Mouse (Mus musculus) stomach, embryonic 15.5 days (tissue): ENCODE results near the gene Tex14. TPM values are rescaled to one million over a fixed set of nuclear protein-coding genes. Genes with fewer than 3 reads are reported as not detected.
"Not testable (repeated sequence)": the region's sequence is repeated elsewhere in the genome, so short reads cannot be mapped to it uniquely, and the experiment has no call there.

ENCODE experiments used
- ATAC-seq: fragments of 200-750 bp; cut with Nextera tagmentation; 2 replicates; pipeline ENCODE4 v1.8.0; 2017; ENCODE audit warnings: low read depth, moderate number of reproducible peaks, moderate TSS enrichment; ENCODE audit not compliant: insufficient read depth, low FRiP score
- H3K27ac ChIP-seq: fragments of 300-500 bp; sonication (generic); 2 replicates; pipeline ENCODE4 v1.5.1; 2015; ENCODE audit warnings: mild to moderate bottlenecking, inconsistent platforms
- H3K27me3 ChIP-seq: fragments of 300-500 bp; sonication (generic); replicated peaks from 2 replicates; pipeline ENCODE4 v1.6.1; 2015; ENCODE audit warnings: inconsistent platforms
- H3K36me3 ChIP-seq: fragments of 300-500 bp; sonication (generic); 2 replicates; pipeline ENCODE4 v1.6.1; 2015; ENCODE audit warnings: inconsistent platforms
- H3K4me1 ChIP-seq: fragments of 300-500 bp; sonication (generic); 2 replicates; pipeline ENCODE4 v1.6.1; 2015; ENCODE audit warnings: inconsistent platforms
- H3K4me2 ChIP-seq: fragments of 300-500 bp; sonication (generic); 2 replicates; pipeline ENCODE4 v1.6.1; 2015; ENCODE audit warnings: mild to moderate bottlenecking, inconsistent platforms
- H3K4me3 ChIP-seq: fragments of 300-500 bp; sonication (generic); replicated peaks from 2 replicates; pipeline ENCODE4 v1.5.1; 2015; ENCODE audit warnings: inconsistent platforms
- H3K9ac ChIP-seq: fragments of 300-500 bp; sonication (generic); 2 replicates; pipeline ENCODE4 v1.6.1; 2015; ENCODE audit warnings: inconsistent platforms
- H3K9me3 ChIP-seq: fragments of 300-500 bp; sonication (generic); 2 replicates; pipeline ENCODE4 v1.6.1; 2016; ENCODE audit warnings: inconsistent platforms
- WGBS: fragments of 180-500 bp; shearing (Covaris S2); methylation state at CpG from one replicate; pipeline ENCODE4 v1.1.7; 2015; 5-methylcytosine and 5-hydroxymethylcytosine counted together
- polyA plus RNA-seq: library from polyadenylated mRNA; unstranded; fragments of >200 nt; fragmentation: Nextera tagmentation; extraction: Ambion mirVana; gene quantifications from 2 replicates; pipeline ENCODE4 v1.2.1, GENCODE M21; 2015

Gene Tex14
- polyA plus RNA-seq, 1 experiment from 2014 or later: 0.59 TPM

- H3K27me3 ChIP-seq: no peaks in the 10 kb centered on the region
- H3K36me3 ChIP-seq: no peaks in the 10 kb centered on the region
- 75% methylated on average over 9 of the region's 9 CpGs for WGBS
- H3K27ac ChIP-seq: no peak overlapping the region
- H3K4me2 ChIP-seq: no peak overlapping the region
- no peak overlapping the region for H3K4me3 ChIP-seq
- peaks cover 12% of the 10 kb centered on the region; the same call in 1 of the 2 replicates for H3K4me1 ChIP-seq
- no peaks in the 10 kb centered on the region for H3K9me3 ChIP-seq
- no peak overlapping the region for H3K9ac ChIP-seq
- no peak for ATAC-seq
Observed at GRCm38 (mm10) chr11:87468706-87469315, 63.9 kb downstream of the Tex14 start.

DNA sequence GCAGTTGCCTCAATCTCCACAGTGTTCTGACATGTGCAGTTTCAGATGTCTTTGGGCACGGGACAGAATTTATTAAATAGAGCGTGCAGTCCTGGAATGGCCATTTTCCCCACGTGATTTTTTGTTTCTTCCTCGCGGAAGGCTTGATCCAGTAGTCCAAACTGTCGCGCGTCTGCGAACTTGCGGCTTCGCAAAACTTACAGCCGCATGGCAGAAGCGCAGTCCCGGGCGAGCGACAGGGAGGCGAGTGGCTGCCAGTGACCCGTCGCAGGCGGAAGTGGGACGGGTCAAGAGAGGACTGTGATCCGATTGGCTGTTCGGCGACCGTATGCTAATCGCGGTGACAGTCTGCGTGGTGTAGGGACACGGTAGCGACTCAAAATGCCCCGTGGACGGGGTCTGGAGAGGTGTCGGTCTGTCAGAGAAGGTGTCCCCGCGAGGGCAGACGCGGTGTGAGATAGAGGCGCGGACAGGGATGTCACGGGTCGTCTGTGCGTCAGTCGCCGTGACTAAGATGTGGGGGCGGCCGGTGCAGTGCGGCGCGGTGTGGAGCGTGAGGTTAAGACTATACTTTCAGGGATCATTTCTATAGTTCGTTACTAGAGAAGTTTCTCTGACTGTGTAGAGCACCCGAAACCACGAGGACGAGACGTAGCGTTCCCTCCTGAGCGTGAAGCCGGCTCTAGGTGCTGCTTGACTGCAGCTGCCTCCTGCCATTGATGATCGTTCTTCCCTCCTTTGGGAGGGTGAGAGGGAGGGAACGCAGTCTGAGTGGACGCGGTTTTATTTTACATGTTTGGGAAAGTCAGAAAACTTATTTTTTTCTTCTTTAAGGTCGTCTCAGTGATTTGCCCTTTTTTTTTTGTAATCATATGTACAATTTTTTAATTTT, 66.2 kb downstream of the Tex14 start:
- not testable (repeated sequence) for H3K27ac ChIP-seq, H3K9me3 ChIP-seq, H3K27me3 ChIP-seq, H3K36me3 ChIP-seq, H3K9ac ChIP-seq
- H3K4me3 ChIP-seq: peak overlapping the region; percentile 35
- ATAC-seq: peak; percentile 98
- peaks cover 12% of the 10 kb centered on the region; the same call in 1 of the 2 replicates for H3K4me1 ChIP-seq
- WGBS: under 1% methylated on average over 26 of the region's 63 CpGs
- H3K4me2 ChIP-seq: peak overlapping the region; percentile 64

- WGBS: 13% methylated on average over 2 of the region's 3 CpGs
- H3K36me3 ChIP-seq, H3K9me3 ChIP-seq, H3K4me2 ChIP-seq, H3K27ac ChIP-seq, H3K4me3 ChIP-seq, H3K9ac ChIP-seq, H3K27me3 ChIP-seq: not testable (repeated sequence)
- peaks cover 12% of the 10 kb centered on the region; the same call in 1 of the 2 replicates for H3K4me1 ChIP-seq
- peak; percentile 11; the same call in 1 of the 2 replicates for ATAC-seq
Observed at GRCm38 (mm10) chr11:87471699-87471997, 66.8 kb downstream of the Tex14 start.

DNA sequence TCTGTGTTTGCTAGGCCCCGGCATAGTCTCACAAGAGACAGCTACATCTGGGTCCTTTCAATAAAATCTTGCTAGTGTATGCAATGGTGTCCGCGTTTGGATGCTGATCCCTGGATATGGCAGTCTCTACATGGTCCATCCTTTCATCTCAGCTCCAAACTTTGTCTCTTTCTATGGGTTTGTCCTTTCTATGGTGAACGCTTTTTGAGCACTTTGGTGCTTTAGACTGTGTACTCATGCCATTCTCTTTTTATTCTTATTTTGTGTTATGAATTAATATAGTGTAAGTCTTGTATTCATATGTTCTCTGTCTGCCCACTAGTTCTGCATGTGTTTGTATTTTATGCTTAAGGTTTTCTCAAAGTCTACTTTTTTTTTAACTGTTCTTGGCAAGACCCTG, 67.2 kb downstream of the Tex14 start:
- H3K4me1 ChIP-seq: peaks cover 12% of the 10 kb centered on the region; the same call in 1 of the 2 replicates
- H3K9ac ChIP-seq, H3K36me3 ChIP-seq, H3K4me3 ChIP-seq, H3K27ac ChIP-seq, H3K27me3 ChIP-seq, H3K9me3 ChIP-seq, ATAC-seq, H3K4me2 ChIP-seq: not testable (repeated sequence)
- 20% methylated on average over 4 of the region's 4 CpGs for WGBS

GRCm38 (mm10) chr11:87479172-87479571, 74.3 kb downstream of the Tex14 start:
- not testable (repeated sequence) for H3K9ac ChIP-seq
- 80% methylated on average over 2 of the region's 2 CpGs for WGBS

GRCm38 (mm10) chr11:87483796-87484326, 79.0 kb downstream of the Tex14 start:
- H3K36me3 ChIP-seq: no peaks in the 10 kb centered on the region
- H3K4me2 ChIP-seq: no peak overlapping the region
- H3K4me1 ChIP-seq: no peaks in the 10 kb centered on the region
- no peak overlapping the region for H3K9ac ChIP-seq
- H3K27me3 ChIP-seq: no peaks in the 10 kb centered on the region
- 72% methylated on average over 3 of the region's 3 CpGs for WGBS
- H3K9me3 ChIP-seq: no peaks in the 10 kb centered on the region
- no peak overlapping the region for H3K4me3 ChIP-seq
- ATAC-seq: no peak
- H3K27ac ChIP-seq: no peak overlapping the region

More at GRCm38 (mm10) chr11:87479172-87479571, 74.3 kb downstream of the Tex14 start:
- not testable (repeated sequence) for H3K9me3 ChIP-seq, H3K4me3 ChIP-seq, H3K4me2 ChIP-seq, ATAC-seq, H3K36me3 ChIP-seq, H3K27me3 ChIP-seq, H3K27ac ChIP-seq, H3K4me1 ChIP-seq

DNA sequence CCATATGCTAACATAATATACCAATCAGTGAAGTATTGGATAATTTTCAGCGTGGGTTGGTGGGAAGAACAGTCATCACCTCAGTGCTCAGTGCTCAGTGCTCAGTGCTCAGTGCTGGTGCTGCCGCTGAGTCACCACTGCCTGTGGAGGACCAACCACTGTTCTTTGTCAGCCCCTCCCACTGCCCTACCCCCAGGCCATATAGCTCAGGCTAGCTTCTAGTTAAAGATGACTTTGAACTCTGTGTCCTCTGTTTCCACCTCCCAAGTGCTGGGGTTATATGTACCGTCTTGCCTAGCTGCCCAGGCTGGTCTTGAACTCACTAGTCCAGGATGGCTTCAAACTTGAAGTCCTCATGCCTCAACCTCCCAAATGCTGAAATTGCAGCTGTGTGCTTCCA, 84.1 kb downstream of the Tex14 start:
- Histone ChIP-seq H3K4me2 (no peak overlapping the region), H3K9ac (no peak overlapping the region), H3K27ac (no peak overlapping the region), H3K4me3 (no peak overlapping the region), H3K27me3 (no peaks in the 10 kb centered on the region), H3K4me1 (no peaks in the 10 kb centered on the region), H3K36me3 (no peaks in the 10 kb centered on the region), H3K9me3 (no peaks in the 10 kb centered on the region)
- WGBS: 78% methylated on average over 3 of the region's 3 CpGs
- no peak for ATAC-seq

GRCm38 (mm10) chr11:87504690-87505214, 99.9 kb downstream of the Tex14 start:
- WGBS: 57% methylated on average over 5 of the region's 5 CpGs
- Histone ChIP-seq H3K27ac (no peak overlapping the region), H3K4me2 (no peak overlapping the region), H3K9ac (no peak overlapping the region), H3K36me3 (no peaks in the 10 kb centered on the region), H3K4me3 (no peak overlapping the region), H3K27me3 (no peaks in the 10 kb centered on the region), H3K4me1 (no peaks in the 10 kb centered on the region), H3K9me3 (no peaks in the 10 kb centered on the region)
- ATAC-seq: no peak

GRCm38 (mm10) chr11:87506502-87506901, 101.6 kb downstream of the Tex14 start:
- Histone ChIP-seq H3K9ac (no peak overlapping the region), H3K4me2 (no peak overlapping the region), H3K27ac (no peak overlapping the region), H3K4me1 (no peaks in the 10 kb centered on the region), H3K9me3 (no peaks in the 10 kb centered on the region), H3K27me3 (no peaks in the 10 kb centered on the region), H3K36me3 (no peaks in the 10 kb centered on the region), H3K4me3 (no peak overlapping the region)
- WGBS: 62% methylated on average over 3 of the region's 3 CpGs
- ATAC-seq: no peak

GRCm38 (mm10) chr11:87507043-87507442, 102.2 kb downstream of the Tex14 start:
- H3K4me3 ChIP-seq: no peak overlapping the region
- no peak overlapping the region for H3K4me2 ChIP-seq
- H3K9me3 ChIP-seq: no peaks in the 10 kb centered on the region
- H3K9ac ChIP-seq: no peak overlapping the region
- no peaks in the 10 kb centered on the region for H3K27me3 ChIP-seq
- no peaks in the 10 kb centered on the region for H3K36me3 ChIP-seq
- ATAC-seq: no peak
- no peaks in the 10 kb centered on the region for H3K4me1 ChIP-seq
- no peak overlapping the region for H3K27ac ChIP-seq

- Histone ChIP-seq H3K4me3 (no peak overlapping the region), H3K9ac (no peak overlapping the region), H3K27ac (no peak overlapping the region), H3K36me3 (no peaks in the 10 kb centered on the region), H3K4me1 (no peaks in the 10 kb centered on the region), H3K9me3 (no peaks in the 10 kb centered on the region), H3K4me2 (no peak overlapping the region), H3K27me3 (no peaks in the 10 kb centered on the region)
- no peak; the same call in 1 of the 2 replicates for ATAC-seq
- WGBS: 6% methylated on average over 2 of the region's 2 CpGs
Observed at GRCm38 (mm10) chr11:87519260-87519659, 114.4 kb downstream of the Tex14 start.

DNA sequence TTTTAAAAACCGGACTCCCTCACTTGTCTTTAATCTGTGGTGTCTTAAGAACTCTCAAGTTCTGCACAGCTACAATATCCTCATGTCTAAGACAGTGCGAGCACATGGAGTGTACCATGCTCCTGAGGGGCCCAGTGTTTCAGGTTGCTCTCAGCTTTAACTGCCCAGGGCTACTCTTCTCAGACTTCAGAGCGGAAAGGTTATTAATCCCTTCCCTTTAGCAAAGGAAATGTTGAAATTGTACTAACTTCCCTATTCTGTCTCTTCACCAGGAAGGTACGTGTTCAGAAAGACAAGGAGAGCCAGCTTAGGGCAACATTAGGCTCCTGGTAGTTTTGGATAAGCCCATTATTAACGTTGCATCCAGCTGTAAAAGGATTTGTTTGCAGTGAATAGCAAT, 118.6 kb downstream of the Tex14 start:
- no peak overlapping the region for H3K4me2 ChIP-seq
- H3K27ac ChIP-seq: no peak overlapping the region
- no peaks in the 10 kb centered on the region for H3K4me1 ChIP-seq
- 60% methylated on average over 5 of the region's 5 CpGs for WGBS
- no peaks in the 10 kb centered on the region for H3K36me3 ChIP-seq
- H3K4me3 ChIP-seq: no peak overlapping the region
- H3K27me3 ChIP-seq: no peaks in the 10 kb centered on the region
- H3K9me3 ChIP-seq: no peaks in the 10 kb centered on the region
- ATAC-seq: no peak
- H3K9ac ChIP-seq: no peak overlapping the region
